Mouse (Mus musculus) brain, embryonic 14.5 days (tissue): ENCODE results near the gene Gcnt1.

Experiments
- CTCF ChIP-seq: fragments of 200-500 bp; IDR thresholded peaks from 2 replicates; pipeline ENCODE4 v1.5.1; 2012; ENCODE audit warnings: inconsistent platforms, mild to moderate bottlenecking, moderate library complexity, borderline replicate concordance; ENCODE audit not compliant: insufficient read depth, insufficient read length; ENCODE audit errors: extremely low read depth
- POLR2A ChIP-seq: fragments of 200-500 bp; IDR thresholded peaks from 2 replicates; pipeline ENCODE4 v1.6.1; 2012; ENCODE audit warnings: mild to moderate bottlenecking, inconsistent platforms, borderline replicate concordance; ENCODE audit not compliant: poor library complexity, insufficient read depth, insufficient read length, severe bottlenecking; ENCODE audit errors: extremely low read depth

- TF ChIP-seq CTCF = no peak
- TF ChIP-seq POLR2A = no peak
Measured at GRCm38 (mm10) chr19:17369581-17369980, 3.1 kb downstream of the Gcnt1 start.
